Mouse (Mus musculus) CH12.LX (cell line): ENCODE measurements at regions not wholly inside any gene's neighbourhood (a gene's known extent, or its start where the extent isn't known, plus 50 kb on each side); places are given as distances from the start of the nearest gene placed in this dataset.

Experiments used
- POLR2A ChIP-seq: IDR thresholded peaks from 2 replicates; pipeline ENCODE4 v1.6.1; 2011; ENCODE audit warnings: low read depth, mild to moderate bottlenecking, improper control_type of control experiment, low read length
- ZC3H11A ChIP-seq: IDR thresholded peaks from 2 replicates; pipeline ENCODE4 v1.6.1; 2012; ENCODE audit warnings: low read depth, mild to moderate bottlenecking, inconsistent platforms, low read length, improper control_type of control experiment

GRCm38 (mm10) chr8:36394487-36394886, 598.9 kb upstream of the AI429214 start:
- TF ChIP-seq POLR2A (no peak), ZC3H11A (no peak)
